Mouse (Mus musculus) forebrain, embryonic 16.5 days (tissue): Measurements from ENCODE around the gene Atoh1. TPM values are rescaled to one million over a fixed set of nuclear protein-coding genes. Genes with fewer than 3 reads are reported as not detected.

Experiments
- ATAC-seq: fragments of 200-750 bp; cut with Nextera tagmentation; 2 replicates; pipeline ENCODE4 v1.8.0; 2017; ENCODE audit warnings: mild to moderate bottlenecking, moderate library complexity
- H3K27ac ChIP-seq: fragments of 300-500 bp; sonication (generic); 2 replicates; pipeline ENCODE4 v1.5.1; 2014; ENCODE audit warnings: low read length, control low read depth
- H3K27me3 ChIP-seq: fragments of 300-500 bp; sonication (generic); replicated peaks from 2 replicates; pipeline ENCODE4 v1.6.1; 2014; ENCODE audit warnings: low read length; ENCODE audit not compliant: control insufficient read depth, insufficient read depth
- H3K36me3 ChIP-seq: fragments of 300-500 bp; sonication (generic); 2 replicates; pipeline ENCODE4 v1.6.1; 2014; ENCODE audit not compliant: control insufficient read depth, insufficient read depth
- H3K4me1 ChIP-seq: fragments of 300-500 bp; sonication (generic); replicated peaks from 2 replicates; pipeline ENCODE4 v1.6.1; 2014; ENCODE audit warnings: low read length; ENCODE audit not compliant: control insufficient read depth, insufficient read depth
- H3K4me2 ChIP-seq: fragments of 300-500 bp; sonication (generic); 2 replicates; pipeline ENCODE4 v1.6.1; 2014; ENCODE audit warnings: mild to moderate bottlenecking, low read length, control low read depth
- H3K4me3 ChIP-seq: fragments of 300-500 bp; sonication (generic); replicated peaks from 2 replicates; pipeline ENCODE4 v1.5.1; 2014; ENCODE audit warnings: mild to moderate bottlenecking, low read length, control low read depth
- H3K9ac ChIP-seq: fragments of 300-500 bp; sonication (generic); replicated peaks from 2 replicates; pipeline ENCODE4 v1.6.1; 2014; ENCODE audit warnings: low read depth, low read length, control low read depth
- H3K9me3 ChIP-seq: fragments of 300-500 bp; sonication (generic); 2 replicates; pipeline ENCODE4 v1.6.1; 2016; ENCODE audit warnings: low read length; ENCODE audit not compliant: control insufficient read depth
- WGBS: fragments of 180-500 bp; shearing (Covaris S2); extraction: QIAGEN DNeasy Blood & Tissue Kit; methylation state at CpG from one replicate; pipeline ENCODE4 v1.1.7; 2014; 5-methylcytosine and 5-hydroxymethylcytosine counted together
- polyA plus RNA-seq: library from polyadenylated mRNA; unstranded; fragments of >200 nt; fragmentation: Nextera tagmentation; extraction: Ambion mirVana; gene quantifications from 2 replicates; pipeline ENCODE4 v1.2.1, GENCODE M21; 2015

Atoh1 gene
- 0.30 TPM in 1 of 2 replicates, not detected in the other for polyA plus RNA-seq

DNA sequence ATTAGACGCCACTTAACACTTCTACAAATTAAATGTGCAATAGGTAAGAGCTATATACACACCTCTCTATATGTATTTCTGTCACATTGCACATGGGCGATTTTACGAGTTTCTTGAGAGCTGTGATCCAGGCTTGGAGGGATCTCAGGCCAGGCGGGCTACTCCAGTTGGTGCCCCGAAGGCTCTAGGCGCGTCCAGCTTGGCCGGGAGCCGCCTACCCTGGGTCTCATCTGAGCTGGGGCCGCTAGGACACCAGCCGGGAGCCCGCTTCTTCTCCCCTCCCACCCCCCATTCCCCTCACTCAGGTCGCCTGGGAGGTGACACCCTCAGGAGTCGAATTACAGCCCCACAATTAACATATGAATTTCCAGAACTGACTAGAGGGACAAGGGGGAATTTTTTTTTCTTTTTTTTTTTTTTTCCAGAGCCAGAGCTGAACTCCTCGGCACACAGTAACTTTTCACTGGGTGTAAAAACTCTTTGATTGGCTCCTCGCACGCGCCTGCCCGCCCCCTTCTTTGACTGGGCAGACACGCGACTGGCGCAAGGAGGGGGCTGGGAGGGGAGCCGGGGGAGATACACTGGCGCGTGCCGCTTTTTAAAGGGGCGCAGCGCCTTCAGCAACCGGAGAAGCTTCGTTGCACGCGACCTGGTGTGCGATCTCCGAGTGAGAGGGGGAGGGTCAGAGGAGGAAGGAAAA lies at the start of gene Atoh1:
Gene Atoh1, plus strand, starts transcription at position 627 of the 700 bp plus-strand sequence.
- Histone ChIP-seq H3K4me1 (peaks cover 28% of the 10 kb centered on the region), H3K36me3 (no peaks in the 10 kb centered on the region), H3K9ac (peak within 1 kb of the TSS; percentile 35; the same call in 1 of the 2 replicates), H3K9me3 (no peaks in the 10 kb centered on the region), H3K4me2 (peak within 1 kb of the TSS; percentile 77), H3K27ac (no peak within 1 kb of the TSS), H3K4me3 (peak within 1 kb of the TSS; percentile 45), H3K27me3 (peaks cover 56% of the 10 kb centered on the region)
- under 1% methylated on average over 34 of the region's 34 CpGs for WGBS
- peak; percentile 71 for ATAC-seq

DNA sequence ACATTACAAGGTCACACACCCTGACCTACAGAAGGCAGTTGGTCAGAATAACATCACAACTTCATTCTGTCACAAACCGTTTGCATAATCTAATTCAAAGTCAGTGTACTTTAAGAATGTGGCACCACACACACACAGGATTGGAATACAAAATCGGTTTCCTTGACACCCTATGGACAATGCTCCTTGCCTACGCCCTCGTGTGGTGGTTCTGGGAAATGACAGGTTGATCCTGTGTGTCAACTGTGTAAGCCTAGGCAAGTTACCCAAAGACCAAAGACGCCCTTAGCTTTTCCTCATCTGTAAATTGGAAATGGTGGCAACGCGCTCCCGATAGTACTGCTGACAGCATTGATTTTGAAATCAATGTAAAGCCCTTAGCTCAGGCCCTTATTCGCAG lies 45.0 kb upstream of the Atoh1 start:
- no peak overlapping the region for H3K27ac ChIP-seq
- H3K9me3 ChIP-seq: no peaks in the 10 kb centered on the region
- H3K4me3 ChIP-seq: no peak overlapping the region
- WGBS: 31% methylated on average over 9 of the region's 9 CpGs
- ATAC-seq: peak; percentile 26; the same call in 1 of the 2 replicates
- no peaks in the 10 kb centered on the region for H3K36me3 ChIP-seq
- no peaks in the 10 kb centered on the region for H3K27me3 ChIP-seq
- H3K4me1 ChIP-seq: peaks cover 10% of the 10 kb centered on the region
- no peak overlapping the region for H3K4me2 ChIP-seq
- no peak overlapping the region for H3K9ac ChIP-seq

DNA sequence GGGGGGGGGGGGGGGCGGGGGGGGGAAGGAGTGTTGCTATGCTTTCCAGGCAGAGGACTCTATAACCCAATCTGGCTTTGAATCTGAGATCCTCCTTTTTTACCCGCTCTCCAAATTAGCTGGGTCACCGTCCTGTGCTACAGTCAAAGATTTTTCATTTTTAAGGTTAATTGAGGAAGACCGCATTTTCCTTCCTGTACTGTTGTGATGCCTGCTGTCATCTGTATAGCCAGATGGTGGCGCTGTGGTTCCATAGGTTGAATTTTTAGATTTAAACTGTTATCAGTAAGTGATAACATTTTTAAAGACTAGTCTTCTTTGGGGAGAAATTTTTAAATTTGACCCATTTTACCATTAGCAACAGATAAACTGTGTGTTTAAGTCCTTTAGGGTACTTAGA lies 44.0 kb upstream of the Atoh1 start:
- H3K4me3 ChIP-seq: no peak overlapping the region
- H3K4me2 ChIP-seq: peak overlapping the region; percentile 28
- no peaks in the 10 kb centered on the region for H3K9me3 ChIP-seq
- ATAC-seq: peak; percentile 60
- H3K27ac ChIP-seq: no peak overlapping the region
- no peak overlapping the region for H3K9ac ChIP-seq
- peaks cover 10% of the 10 kb centered on the region for H3K4me1 ChIP-seq
- WGBS: 5% methylated on average over 4 of the region's 5 CpGs
- H3K36me3 ChIP-seq: no peaks in the 10 kb centered on the region
- H3K27me3 ChIP-seq: no peaks in the 10 kb centered on the region

DNA sequence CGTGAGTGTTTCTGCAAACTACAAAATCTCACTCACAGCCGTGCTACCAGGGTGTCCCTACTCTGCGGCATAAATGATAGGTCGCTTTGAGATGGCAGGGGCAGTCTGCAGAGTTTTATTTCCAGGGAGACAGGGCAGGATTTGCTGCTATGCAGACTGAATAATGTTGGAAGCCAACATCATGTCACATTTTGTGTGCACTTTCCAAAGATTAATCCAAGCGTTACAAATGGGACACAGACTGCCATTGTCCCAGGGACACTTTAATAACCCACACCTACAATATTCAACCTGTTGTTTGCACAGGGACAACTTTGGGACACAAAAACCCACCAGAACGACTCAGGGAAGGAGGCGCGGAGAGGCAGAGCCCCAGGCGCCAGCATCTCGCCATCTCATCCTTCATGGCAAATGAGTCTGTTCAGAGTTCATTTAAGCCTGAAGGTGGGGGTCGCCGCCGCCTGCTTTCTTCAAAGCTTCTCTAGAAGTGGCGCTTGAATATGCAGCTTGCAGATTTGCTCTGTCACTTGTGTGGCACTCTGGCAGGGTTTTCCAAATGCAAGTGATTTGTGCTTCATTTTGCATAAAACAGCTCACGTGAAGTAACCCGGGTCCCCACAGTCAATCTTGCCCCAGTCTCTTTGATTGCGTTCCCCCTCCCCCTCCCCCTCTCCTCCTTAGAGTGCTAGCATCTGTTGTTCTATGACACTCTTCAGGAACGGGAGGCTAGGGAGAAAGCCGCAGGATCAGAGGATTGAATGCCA lies 40.6 kb upstream of the Atoh1 start:
- H3K27me3 ChIP-seq: no peaks in the 10 kb centered on the region
- H3K36me3 ChIP-seq: no peaks in the 10 kb centered on the region

DNA sequence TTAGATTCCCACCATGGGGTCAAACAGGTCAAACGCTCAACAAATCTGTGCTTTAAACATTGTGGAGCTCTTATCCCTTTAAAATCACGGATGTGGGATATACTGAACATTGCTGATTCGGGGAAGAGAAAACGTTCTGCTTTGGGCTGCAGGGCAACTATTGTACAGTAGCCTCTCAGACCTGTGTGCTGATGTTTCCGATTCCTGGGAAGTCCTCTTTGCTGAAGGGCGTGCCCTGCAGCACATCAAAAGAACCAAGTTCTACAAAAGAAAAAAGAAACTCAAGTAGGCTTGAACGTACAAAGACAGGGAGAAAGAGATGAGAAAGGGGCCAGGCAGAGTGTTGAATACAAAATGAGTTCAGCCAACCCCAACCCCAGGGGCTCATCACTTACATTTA lies 34.2 kb upstream of the Atoh1 start:
- 35% methylated on average over 7 of the region's 7 CpGs for WGBS

More for the DNA sequence above, 40.6 kb upstream of the Atoh1 start:
- ATAC-seq: peak; percentile 79
- Histone ChIP-seq H3K9me3 (no peaks in the 10 kb centered on the region), H3K27ac (no peak overlapping the region), H3K4me1 (peaks cover 10% of the 10 kb centered on the region), H3K4me2 (peak overlapping the region; percentile 52), H3K4me3 (peak overlapping the region; percentile 20), H3K9ac (0 out of 2 replicates have a peak overlapping the region, but pooled peaks have one; percentile 9)
- WGBS: 2% methylated on average over 19 of the region's 19 CpGs

DNA sequence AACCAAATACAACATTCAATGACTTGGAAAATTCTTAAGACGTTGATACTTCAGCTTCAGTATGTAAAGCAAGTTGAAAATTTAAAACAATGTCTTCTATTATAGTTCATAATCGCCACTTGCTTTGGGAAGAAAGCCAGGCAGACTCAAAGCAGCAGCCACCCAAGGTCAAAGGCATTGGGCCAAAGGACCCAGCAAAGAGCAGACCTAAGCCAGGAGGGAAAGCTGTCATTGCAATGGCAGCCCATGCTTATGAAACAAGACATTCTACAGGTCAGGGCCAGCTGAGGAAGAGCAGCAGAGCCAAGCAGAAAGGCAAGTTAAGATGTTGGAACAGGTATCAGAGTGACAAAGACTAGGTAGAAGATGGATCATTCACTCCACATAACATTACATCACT lies 25.3 kb upstream of the Atoh1 start:
- no peaks in the 10 kb centered on the region for H3K4me1 ChIP-seq
- H3K36me3 ChIP-seq: no peaks in the 10 kb centered on the region
- no peak for ATAC-seq
- no peaks in the 10 kb centered on the region for H3K27me3 ChIP-seq
- no peak overlapping the region for H3K4me2 ChIP-seq
- no peak overlapping the region for H3K4me3 ChIP-seq
- 68% methylated on average over 2 of the region's 2 CpGs for WGBS
- no peak overlapping the region for H3K27ac ChIP-seq
- no peaks in the 10 kb centered on the region for H3K9me3 ChIP-seq
- no peak overlapping the region for H3K9ac ChIP-seq

More for the DNA sequence above, 34.2 kb upstream of the Atoh1 start:
- no peaks in the 10 kb centered on the region for H3K27me3 ChIP-seq
- H3K4me3 ChIP-seq: no peak overlapping the region
- no peaks in the 10 kb centered on the region for H3K36me3 ChIP-seq
- no peak for ATAC-seq
- no peak overlapping the region for H3K27ac ChIP-seq
- H3K9me3 ChIP-seq: no peaks in the 10 kb centered on the region
- H3K9ac ChIP-seq: no peak overlapping the region
- H3K4me1 ChIP-seq: no peaks in the 10 kb centered on the region
- H3K4me2 ChIP-seq: no peak overlapping the region

DNA sequence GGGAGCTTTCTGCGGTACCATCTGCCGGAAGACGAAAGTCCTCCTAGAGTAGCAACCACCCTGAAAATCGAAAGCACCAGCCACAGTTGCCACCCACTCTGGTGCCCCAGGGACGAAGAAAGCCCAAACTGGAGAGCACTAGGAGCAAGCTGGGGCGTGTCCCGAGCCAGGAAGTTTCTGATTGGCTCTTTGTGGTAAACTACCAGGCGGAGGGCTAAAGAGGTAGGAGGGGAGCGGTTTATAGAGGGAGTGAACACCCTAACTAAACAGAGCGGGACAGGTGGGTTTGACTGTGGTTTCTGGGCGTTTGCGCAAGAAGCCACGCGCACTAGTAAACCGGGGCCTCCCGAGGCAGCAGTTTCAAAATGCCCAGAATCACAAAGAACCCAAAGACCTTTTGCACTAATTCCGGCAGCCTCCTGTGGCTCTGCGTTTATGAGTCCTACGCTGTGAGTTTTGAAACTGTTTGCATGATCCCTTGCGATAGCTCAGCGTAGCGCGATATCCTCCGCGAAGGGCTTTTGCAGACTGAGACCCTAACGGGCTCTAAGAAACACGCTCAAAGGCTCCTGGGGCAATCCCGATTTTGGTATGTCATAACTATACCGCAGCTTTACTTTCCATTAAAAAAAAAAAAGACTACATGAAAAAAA lies 1.0 kb upstream of the Atoh1 start:
- whole genome bisulfite sequencing: under 1% methylated on average over 29 of the region's 29 CpGs
- Histone ChIP-seq H3K4me2 (peak overlapping the region; percentile 77), H3K36me3 (no peaks in the 10 kb centered on the region), H3K9ac (no peak overlapping the region), H3K9me3 (no peaks in the 10 kb centered on the region), H3K4me1 (peaks cover 28% of the 10 kb centered on the region), H3K27me3 (peaks cover 49% of the 10 kb centered on the region), H3K4me3 (peak overlapping the region; percentile 36), H3K27ac (no peak overlapping the region)
- peak; percentile 34 for ATAC-seq

DNA sequence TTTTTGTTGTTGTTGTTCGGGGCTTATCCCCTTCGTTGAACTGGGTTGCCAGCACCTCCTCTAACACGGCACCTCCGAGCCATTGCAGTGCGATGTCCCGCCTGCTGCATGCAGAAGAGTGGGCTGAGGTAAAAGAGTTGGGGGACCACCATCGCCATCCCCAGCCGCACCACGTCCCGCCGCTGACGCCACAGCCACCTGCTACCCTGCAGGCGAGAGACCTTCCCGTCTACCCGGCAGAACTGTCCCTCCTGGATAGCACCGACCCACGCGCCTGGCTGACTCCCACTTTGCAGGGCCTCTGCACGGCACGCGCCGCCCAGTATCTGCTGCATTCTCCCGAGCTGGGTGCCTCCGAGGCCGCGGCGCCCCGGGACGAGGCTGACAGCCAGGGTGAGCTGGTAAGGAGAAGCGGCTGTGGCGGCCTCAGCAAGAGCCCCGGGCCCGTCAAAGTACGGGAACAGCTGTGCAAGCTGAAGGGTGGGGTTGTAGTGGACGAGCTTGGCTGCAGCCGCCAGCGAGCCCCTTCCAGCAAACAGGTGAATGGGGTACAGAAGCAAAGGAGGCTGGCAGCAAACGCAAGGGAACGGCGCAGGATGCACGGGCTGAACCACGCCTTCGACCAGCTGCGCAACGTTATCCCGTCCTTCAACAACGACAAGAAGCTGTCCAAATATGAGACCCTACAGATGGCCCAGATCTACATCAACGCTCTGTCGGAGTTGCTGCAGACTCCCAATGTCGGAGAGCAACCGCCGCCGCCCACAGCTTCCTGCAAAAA lies 496 bp downstream of the Atoh1 start:
- H3K9ac ChIP-seq: peak overlapping the region; percentile 35; the same call in 1 of the 2 replicates
- peak overlapping the region; percentile 45 for H3K4me3 ChIP-seq
- H3K27me3 ChIP-seq: peaks cover 62% of the 10 kb centered on the region
- H3K4me1 ChIP-seq: peaks cover 33% of the 10 kb centered on the region
- no peaks in the 10 kb centered on the region for H3K36me3 ChIP-seq
- H3K27ac ChIP-seq: no peak overlapping the region
- H3K4me2 ChIP-seq: peak overlapping the region; percentile 77
- H3K9me3 ChIP-seq: no peaks in the 10 kb centered on the region
- ATAC-seq: peak; percentile 61
- WGBS: under 1% methylated on average over 53 of the region's 53 CpGs
